Mouse (Mus musculus) liver, postnatal 0 days (tissue): Measurements from ENCODE around the gene Clec2g. TPM values are rescaled to one million over a fixed set of nuclear protein-coding genes. Genes with fewer than 3 reads are reported as not detected.
"Not testable (repeated sequence)": the region's sequence is repeated elsewhere in the genome, so short reads cannot be mapped to it uniquely, and the experiment has no call there.

Experiments
- ATAC-seq: fragments of 200-750 bp; cut with Nextera tagmentation; 2 replicates; pipeline ENCODE4 v1.8.0; 2017; ENCODE audit warnings: mild to moderate bottlenecking, moderate library complexity
- DNase-seq: peaks from one replicate; pipeline ENCODE4 v3.0.0-alpha.2; 2016
- H3K27ac ChIP-seq: fragments of 300-500 bp; sonication (generic); 2 replicates; pipeline ENCODE4 v1.5.1; 2014; ENCODE audit warnings: antibody characterized with exemption, moderate library complexity, mild to moderate bottlenecking, low read depth
- H3K27me3 ChIP-seq: fragments of 300-500 bp; sonication (generic); 2 replicates; pipeline ENCODE4 v1.6.1; 2014; ENCODE audit warnings: low read length, control low read depth, mixed read lengths; ENCODE audit not compliant: insufficient read depth
- H3K36me3 ChIP-seq: fragments of 300-500 bp; sonication (generic); replicated peaks from 2 replicates; pipeline ENCODE4 v1.6.1; 2014; ENCODE audit warnings: mild to moderate bottlenecking, control low read depth, low read length, moderate library complexity, mixed read lengths; ENCODE audit not compliant: insufficient read depth
- H3K4me1 ChIP-seq: fragments of 300-500 bp; sonication (generic); 2 replicates; pipeline ENCODE4 v1.6.1; 2014; ENCODE audit warnings: antibody characterized with exemption, mild to moderate bottlenecking, control low read depth; ENCODE audit not compliant: insufficient read depth
- H3K4me2 ChIP-seq: fragments of 300-500 bp; sonication (generic); 2 replicates; pipeline ENCODE4 v1.6.1; 2014; ENCODE audit warnings: low read depth, mild to moderate bottlenecking, low read length, moderate library complexity, mixed read lengths
- H3K4me3 ChIP-seq: fragments of 300-500 bp; sonication (generic); 2 replicates; pipeline ENCODE4 v1.5.1; 2014; ENCODE audit warnings: low read depth, low read length
- H3K9ac ChIP-seq: fragments of 300-500 bp; sonication (generic); replicated peaks from 2 replicates; pipeline ENCODE4 v1.6.1; 2014; ENCODE audit warnings: mild to moderate bottlenecking, moderate library complexity
- H3K9me3 ChIP-seq: fragments of 300-500 bp; sonication (generic); 2 replicates; pipeline ENCODE4 v1.6.1; 2016; ENCODE audit warnings: mild to moderate bottlenecking, control low read depth, low read length, mixed read lengths
- CTCF ChIP-seq: sonication (generic); IDR thresholded peaks from 2 replicates; pipeline ENCODE4 v1.5.1; 2016; ENCODE audit warnings: antibody characterized with exemption, low read depth
- EP300 ChIP-seq: IDR thresholded peaks from 2 replicates; pipeline ENCODE4 v1.6.1; 2016; ENCODE audit warnings: antibody characterized with exemption, low read depth, mild to moderate bottlenecking
- WGBS: fragments of 180-500 bp; shearing (Covaris S2); extraction: QIAGEN DNeasy Blood & Tissue Kit; methylation state at CpG from one replicate; pipeline ENCODE4 v1.1.7; 2014; ENCODE audit not compliant: insufficient replicate concordance; 5-methylcytosine and 5-hydroxymethylcytosine counted together
- polyA plus RNA-seq: library from polyadenylated mRNA; unstranded; fragments of >200 nt; fragmentation: Nextera tagmentation; extraction: Ambion mirVana; gene quantifications from 2 replicates; pipeline ENCODE4 v1.2.1, GENCODE M21; 2015

The Clec2g gene
- polyA plus RNA-seq, 1 experiment from 2014 or later = not detected

- Histone ChIP-seq H3K36me3 (no peaks in the 10 kb centered on the region), H3K27ac (peak overlapping the region; percentile 46), H3K4me2 (peak overlapping the region; percentile 50), H3K27me3 (no peaks in the 10 kb centered on the region), H3K4me1 (peaks cover 14% of the 10 kb centered on the region), H3K9me3 (no peaks in the 10 kb centered on the region), H3K4me3 (peak overlapping the region; percentile 15; the same call in 1 of the 2 replicates), H3K9ac (0 out of 2 replicates have a peak overlapping the region, but pooled peaks have one; percentile 26)
- WGBS = 51% methylated on average over 3 of the region's 3 CpGs
- TF ChIP-seq CTCF (no peak), EP300 (no peak)
- DNase-seq = no peak
- peak; percentile 63 for ATAC-seq
Measured at GRCm38 (mm10) chr6:128996054-128996767, 62.0 kb downstream of the Clec2g start.

GRCm38 (mm10) chr6:128996768-128997442, 62.7 kb downstream of the Clec2g start:
- Histone ChIP-seq H3K4me3 (peak overlapping the region; percentile 15; the same call in 1 of the 2 replicates), H3K36me3 (no peaks in the 10 kb centered on the region), H3K9ac (0 out of 2 replicates have a peak overlapping the region, but pooled peaks have one; percentile 26), H3K27me3 (no peaks in the 10 kb centered on the region), H3K9me3 (no peaks in the 10 kb centered on the region), H3K4me1 (peaks cover 14% of the 10 kb centered on the region), H3K27ac (peak overlapping the region; percentile 46; the same call in 1 of the 2 replicates), H3K4me2 (peak overlapping the region; percentile 50)
- DNase-seq (peak; percentile 30), ATAC-seq (peak; percentile 72)
- TF ChIP-seq EP300 (no peak), CTCF (no peak)
- WGBS = 53% methylated on average over 13 of the region's 13 CpGs

GRCm38 (mm10) chr6:129001392-129001791, 67.2 kb downstream of the Clec2g start:
- ATAC-seq = no peak
- 70% methylated on average over 2 of the region's 2 CpGs for WGBS
- TF ChIP-seq CTCF = no peak
- TF ChIP-seq EP300 = no peak
- peaks cover 10% of the 10 kb centered on the region for H3K4me1 ChIP-seq
- no peaks in the 10 kb centered on the region for H3K9me3 ChIP-seq
- H3K27ac ChIP-seq = no peak overlapping the region
- no peaks in the 10 kb centered on the region for H3K27me3 ChIP-seq
- no peak overlapping the region for H3K4me3 ChIP-seq
- no peak overlapping the region for H3K9ac ChIP-seq
- H3K36me3 ChIP-seq = no peaks in the 10 kb centered on the region
- DNase-seq = no peak
- no peak overlapping the region for H3K4me2 ChIP-seq

GRCm38 (mm10) chr6:129008552-129008951, 74.4 kb downstream of the Clec2g start:
- no peak for DNase-seq
- ATAC-seq = no peak
- no peak for TF ChIP-seq CTCF
- TF ChIP-seq EP300 = no peak
- Histone ChIP-seq H3K27me3 (no peaks in the 10 kb centered on the region), H3K4me1 (no peaks in the 10 kb centered on the region), H3K36me3 (no peaks in the 10 kb centered on the region), H3K9me3 (no peaks in the 10 kb centered on the region), H3K9ac (no peak overlapping the region), H3K27ac (no peak overlapping the region), H3K4me3 (no peak overlapping the region), H3K4me2 (no peak overlapping the region)
- WGBS = 74% methylated on average over 8 of the region's 8 CpGs

GRCm38 (mm10) chr6:129009846-129010504, 75.8 kb downstream of the Clec2g start:
- H3K36me3 ChIP-seq, H3K9ac ChIP-seq, H3K4me2 ChIP-seq, ATAC-seq, H3K4me1 ChIP-seq, DNase-seq, H3K27ac ChIP-seq, H3K9me3 ChIP-seq, H3K27me3 ChIP-seq, H3K4me3 ChIP-seq: not testable (repeated sequence)
- 56% methylated on average over 7 of the region's 7 CpGs for WGBS

- Histone ChIP-seq H3K9me3 (no peaks in the 10 kb centered on the region), H3K36me3 (no peaks in the 10 kb centered on the region), H3K4me3 (no peak overlapping the region), H3K27ac (no peak overlapping the region), H3K4me1 (no peaks in the 10 kb centered on the region), H3K9ac (no peak overlapping the region), H3K4me2 (no peak overlapping the region), H3K27me3 (no peaks in the 10 kb centered on the region)
- ATAC-seq = no peak
- 86% methylated on average over 3 of the region's 3 CpGs for WGBS
- TF ChIP-seq EP300 = no peak
- TF ChIP-seq CTCF = no peak
- DNase-seq = no peak
Measured at GRCm38 (mm10) chr6:129010505-129010873, 76.3 kb downstream of the Clec2g start.

GRCm38 (mm10) chr6:129012012-129012411, 77.8 kb downstream of the Clec2g start:
- not testable (repeated sequence) for H3K9ac ChIP-seq, H3K9me3 ChIP-seq, H3K4me1 ChIP-seq, ATAC-seq, H3K4me3 ChIP-seq, H3K27ac ChIP-seq, DNase-seq, H3K36me3 ChIP-seq, H3K27me3 ChIP-seq, H3K4me2 ChIP-seq
- WGBS = 94% methylated on average over 18 of the region's 23 CpGs
